Mouse (Mus musculus) megakaryocyte, embryonic 14.5 days (primary cell): Measurements from ENCODE around the gene Mapre3.

Experiments
- FLI1 ChIP-seq: IDR thresholded peaks from 2 replicates; pipeline ENCODE4 v1.6.1; 2012; ENCODE audit warnings: low read length, inconsistent platforms, mixed read lengths
- GATA1 ChIP-seq: IDR thresholded peaks from 3 replicates; pipeline ENCODE4 v1.6.1; 2012; ENCODE audit warnings: mixed read lengths, low read length, inconsistent platforms, borderline replicate concordance

GRCm38 (mm10) chr5:30816261-30816791 lies 1.9 kb downstream of the Mapre3 start:
- TF ChIP-seq GATA1 (no peak), FLI1 (no peak)
